ENCODE assay signal across 21 mouse cellular contexts in the genomic region with DNA sequence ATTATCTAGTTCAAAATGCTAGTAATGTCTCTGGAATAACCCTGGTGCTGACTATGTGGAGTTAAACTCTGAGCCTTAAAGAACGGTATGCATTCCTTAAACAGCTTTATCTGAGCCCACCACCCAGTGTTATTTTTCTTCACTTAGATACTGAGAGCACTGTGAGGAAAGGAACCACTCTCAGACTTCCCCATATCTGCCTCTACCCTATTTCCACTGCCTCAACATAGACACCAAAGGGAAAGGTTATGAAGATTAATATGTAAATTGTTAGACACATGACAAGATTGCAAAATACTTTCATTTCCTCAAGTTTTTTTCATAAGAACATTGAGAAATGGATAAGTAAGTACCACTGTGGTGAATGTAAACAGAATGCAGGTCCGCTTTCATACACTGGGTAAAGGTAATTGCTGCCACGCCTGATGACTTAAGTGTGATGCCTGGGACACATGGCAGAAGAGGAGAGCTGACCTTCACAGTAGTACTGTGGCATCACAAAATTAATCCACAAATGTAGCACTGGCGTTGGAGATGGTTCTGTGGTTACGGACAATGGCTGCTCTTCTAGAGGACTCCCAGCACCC. TPM values are rescaled to one million over a fixed set of nuclear protein-coding genes. Genes with fewer than 3 reads are reported as not detected.
A peak's percentile ranks its signal among the peaks of the same experiment; 100 is the strongest.
DNase-seq lines count a peak whose midpoint lies in the region; TF ChIP-seq lines count a peak whose summit lies in the region.
"Had no signal": no experiment of that assay in that cellular context is flagged by ENCODE, and none has a peak within 500 bp of the region (broad histone marks: within the 10 kb centered on the region; RNA-seq: fewer than 3 reads in every experiment).

No protein-coding gene starts in this region.

- no peaks in the 10 kb centered on the region for H3K4me1 ChIP-seq in lung, adult 2 months (ENCODE audit: control insufficient read depth, insufficient read depth, low read length)
- peaks cover 39% of the 10 kb centered on the region for H3K4me1 ChIP-seq in bone marrow macrophage, adult 2 months (ENCODE audit: control insufficient read depth, insufficient read depth, low read length)
- peaks cover under 1% of the 10 kb centered on the region; the same call in 1 of the 2 replicates for H3K4me1 ChIP-seq in limb, embryonic 10.5 days
- H3K4me1 ChIP-seq: lung, embryonic 15.5 days; midbrain, embryonic 10.5 days had no signal

- H3K9me3 ChIP-seq in limb, embryonic 10.5 days (replicated peaks), result no peaks in the 10 kb centered on the region
- H3K9me3 ChIP-seq: forebrain, embryonic 10.5 days; heart, embryonic 13.5 days; lung, embryonic 15.5 days; midbrain, embryonic 10.5 days had no signal

- H3K4me3 ChIP-seq in lung, adult 2 months (replicated peaks; ENCODE audit: extremely low read depth, low read depth, low read length), result no peak overlapping the region
- no peak overlapping the region for H3K4me3 ChIP-seq in bone marrow macrophage, adult 2 months (ENCODE audit: insufficient read depth, low read length)
- H3K4me3 ChIP-seq in limb, embryonic 10.5 days, result no peak overlapping the region
- H3K4me3 ChIP-seq: forebrain, embryonic 10.5 days; heart, adult 2 months; heart, embryonic 13.5 days; lung, embryonic 15.5 days; midbrain, embryonic 10.5 days had no signal

- TF ChIP-seq POLR2A in lung, adult 2 months (IDR thresholded peaks at IDR 0.05; ENCODE audit: borderline replicate concordance, extremely low read depth, low read depth, low read length), result no peak
- no peak for TF ChIP-seq POLR2A in bone marrow macrophage, adult 2 months (IDR thresholded peaks at IDR 0.05; ENCODE audit: borderline replicate concordance, low read depth, low read length)

- 89% methylated on average over 5 of the region's 5 CpGs for WGBS in lung, adult 2 months
- 90% methylated on average over 5 of the region's 5 CpGs for WGBS in limb, embryonic 10.5 days

- TF ChIP-seq CTCF in lung, adult 2 months (IDR thresholded peaks at IDR 0.05; ENCODE audit: insufficient read depth, low read length), result no peak
- no peak for TF ChIP-seq CTCF in bone marrow macrophage, adult 2 months (IDR thresholded peaks at IDR 0.05; ENCODE audit: low read depth, low read length)

- peak; percentile 12 to 15 for DNase-seq in lung, adult 18-20 months
- DNase-seq in lung, adult 2 months, result no peak
- peak; percentile 48 for DNase-seq in A20 (ENCODE audit: low read depth, low spot score)
- peak; percentile 27 to 31 for DNase-seq in monocyte, adult 2 months (ENCODE audit: low read depth in 1 of 2, low spot score in 2 of 2)
- DNase-seq in cerebellum, postnatal 36 days, result no peak
- no peak for DNase-seq in limb, embryonic 10.5 days (ENCODE audit: low spot score)
- DNase-seq in urinary bladder, postnatal 25 days (ENCODE audit: low spot score), result no peak
- DNase-seq: adrenal gland, postnatal 25 days; cerebellum, adult 9-10 months; gastrocnemius, postnatal 14 days; heart, adult 2 months; heart, postnatal 14 days; kidney, adult 18-20 months; left cerebral cortex, postnatal 4 days; thymus, postnatal 14 days had no signal

- H3K36me3 ChIP-seq in limb, embryonic 10.5 days, result no peaks in the 10 kb centered on the region; the same call in 1 of the 2 replicates
- H3K36me3 ChIP-seq: lung, embryonic 15.5 days; midbrain, embryonic 10.5 days had no signal

- H3K27me3 ChIP-seq in limb, embryonic 10.5 days (ENCODE audit: low read depth, poor library complexity, severe bottlenecking), result no peaks in the 10 kb centered on the region
- H3K27me3 ChIP-seq: heart, embryonic 13.5 days; lung, embryonic 15.5 days had no signal

- H3K27ac ChIP-seq in bone marrow macrophage, adult 2 months (ENCODE audit: insufficient read depth, low read depth, low read length), result peak overlapping the region; percentile 95
- no peak overlapping the region for H3K27ac ChIP-seq in limb, embryonic 10.5 days
- H3K27ac ChIP-seq: forebrain, embryonic 10.5 days; heart, adult 2 months; heart, embryonic 13.5 days; hindbrain, embryonic 14.5 days; lung, embryonic 15.5 days; midbrain, embryonic 10.5 days had no signal

RNA-seq across cellular contexts. Expression of a gene that starts 54.5 kb away (rescaled TPM):
- polyA plus RNA-seq in lung, adult 2 months (2012; rRNA removed), result 22.6 and 25.8 TPM in 2 replicates
- 37.0 and 44.7 TPM in 2 replicates for polyA plus RNA-seq in bone marrow macrophage, adult 2 months (2012; ENCODE audit: insufficient read depth, insufficient read length, missing spikeins)
- polyA plus RNA-seq in limb, embryonic 10.5 days (2016; fragmentation: Nextera tagmentation; extraction: Ambion mirVana), result 3.3 and 4.4 TPM in 2 replicates

Comparison
In these comparisons a context has a peak if more than half of its experiments do, and no peak if none do; other contexts are left out.
1. DNase-seq: peak in lung, adult 18-20 months (2 of 2), A20 (single experiment) and monocyte, adult 2 months (2 of 2); none in lung, adult 2 months (single experiment), cerebellum, postnatal 36 days (0 of 2), limb, embryonic 10.5 days (single experiment) and urinary bladder, postnatal 25 days (single experiment).